Mouse (Mus musculus) hindbrain, embryonic 15.5 days (tissue): Measurements from ENCODE around the gene Abcb5. TPM values are rescaled to one million over a fixed set of nuclear protein-coding genes. Genes with fewer than 3 reads are reported as not detected.
A peak's percentile ranks its signal among the peaks of the same experiment; 100 is the strongest.

Source experiments
- ATAC-seq: fragments of 200-750 bp; cut with Nextera tagmentation; 2 replicates; pipeline ENCODE4 v1.8.0; 2017; ENCODE audit warnings: low read depth, moderate number of reproducible peaks, moderate TSS enrichment; ENCODE audit not compliant: low FRiP score
- H3K27ac ChIP-seq: fragments of 300-500 bp; sonication (generic); replicated peaks from 2 replicates; pipeline ENCODE4 v1.5.1; 2015; ENCODE audit warnings: mild to moderate bottlenecking, inconsistent platforms
- H3K27me3 ChIP-seq: fragments of 300-500 bp; sonication (generic); 2 replicates; pipeline ENCODE4 v1.6.1; 2015; ENCODE audit warnings: control low read depth, inconsistent platforms
- H3K36me3 ChIP-seq: fragments of 300-500 bp; sonication (generic); 2 replicates; pipeline ENCODE4 v1.6.1; 2015; ENCODE audit warnings: control low read depth, inconsistent platforms
- H3K4me1 ChIP-seq: fragments of 300-500 bp; sonication (generic); replicated peaks from 2 replicates; pipeline ENCODE4 v1.6.1; 2015; ENCODE audit warnings: control low read depth, inconsistent platforms
- H3K4me2 ChIP-seq: fragments of 300-500 bp; sonication (generic); 2 replicates; pipeline ENCODE4 v1.6.1; 2015; ENCODE audit warnings: moderate library complexity, mild to moderate bottlenecking, inconsistent platforms
- H3K4me3 ChIP-seq: fragments of 300-500 bp; sonication (generic); 2 replicates; pipeline ENCODE4 v1.5.1; 2015; ENCODE audit warnings: mild to moderate bottlenecking, inconsistent platforms
- H3K9ac ChIP-seq: fragments of 300-500 bp; sonication (generic); 2 replicates; pipeline ENCODE4 v1.6.1; 2015; ENCODE audit warnings: inconsistent platforms
- H3K9me3 ChIP-seq: fragments of 300-500 bp; sonication (generic); 2 replicates; pipeline ENCODE4 v1.6.1; 2016; ENCODE audit warnings: control low read depth, inconsistent platforms
- WGBS: fragments of 180-500 bp; shearing (Covaris S2); methylation state at CpG from one replicate; pipeline ENCODE4 v1.1.7; 2015; 5-methylcytosine and 5-hydroxymethylcytosine counted together
- polyA plus RNA-seq: library from polyadenylated mRNA; unstranded; fragments of >200 nt; fragmentation: Nextera tagmentation; extraction: Ambion mirVana; gene quantifications from 2 replicates; pipeline ENCODE4 v1.2.1, GENCODE M21; 2015

Gene Abcb5
- polyA plus RNA-seq, 1 experiment from 2014 or later, result 0.14 TPM

- Histone ChIP-seq H3K27ac (no peak overlapping the region), H3K4me2 (peak overlapping the region; percentile 60), H3K27me3 (peaks cover 64% of the 10 kb centered on the region), H3K9me3 (no peaks in the 10 kb centered on the region), H3K9ac (no peak overlapping the region), H3K4me3 (peak overlapping the region; percentile 36; the same call in 1 of the 2 replicates), H3K4me1 (peaks cover 12% of the 10 kb centered on the region), H3K36me3 (no peaks in the 10 kb centered on the region)
- WGBS, result 2% methylated on average over 11 of the region's 11 CpGs
- ATAC-seq, result no peak; the same call in 1 of the 2 replicates
Observed at GRCm38 (mm10) chr12:118837361-118837760, 128.9 kb downstream of the Abcb5 start.

GRCm38 (mm10) chr12:118836411-118837341, 129.5 kb downstream of the Abcb5 start:
- peak; percentile 78 for ATAC-seq
- peaks cover 61% of the 10 kb centered on the region for H3K27me3 ChIP-seq

GRCm38 (mm10) chr12:118829881-118830280, 136.3 kb downstream of the Abcb5 start:
- no peak overlapping the region for H3K27ac ChIP-seq
- no peaks in the 10 kb centered on the region for H3K4me1 ChIP-seq
- H3K9me3 ChIP-seq, result no peaks in the 10 kb centered on the region
- no peak overlapping the region for H3K9ac ChIP-seq
- no peak for ATAC-seq
- H3K4me3 ChIP-seq, result no peak overlapping the region
- H3K27me3 ChIP-seq, result peaks cover 8% of the 10 kb centered on the region
- 39% methylated on average over 6 of the region's 6 CpGs for WGBS
- H3K4me2 ChIP-seq, result no peak overlapping the region
- H3K36me3 ChIP-seq, result no peaks in the 10 kb centered on the region

More at GRCm38 (mm10) chr12:118836411-118837341, 129.5 kb downstream of the Abcb5 start:
- Histone ChIP-seq H3K4me2 (peak overlapping the region; percentile 60), H3K9me3 (no peaks in the 10 kb centered on the region), H3K4me1 (peaks cover 12% of the 10 kb centered on the region), H3K9ac (no peak overlapping the region), H3K27ac (no peak overlapping the region), H3K36me3 (no peaks in the 10 kb centered on the region), H3K4me3 (peak overlapping the region; percentile 36)
- under 1% methylated on average over 69 of the region's 72 CpGs for WGBS

Other genes with a start within 250 kb of the Abcb5 start
- 2.8 and 3.0 TPM in 2 replicates for gene Sp8, start 120.1 kb downstream of the Abcb5 start, polyA plus RNA-seq